Mouse (Mus musculus): ENCODE results near the gene Phlda3. TPM values are rescaled to one million over a fixed set of nuclear protein-coding genes. Genes with fewer than 3 reads are reported as not detected.
A peak's percentile ranks its signal among the peaks of the same experiment; 100 is the strongest.

The Phlda3 gene
- polyA plus RNA-seq (2016; fragmentation: Nextera tagmentation; extraction: Ambion mirVana): 19.3 and 21.7 TPM in 2 replicates

DNA sequence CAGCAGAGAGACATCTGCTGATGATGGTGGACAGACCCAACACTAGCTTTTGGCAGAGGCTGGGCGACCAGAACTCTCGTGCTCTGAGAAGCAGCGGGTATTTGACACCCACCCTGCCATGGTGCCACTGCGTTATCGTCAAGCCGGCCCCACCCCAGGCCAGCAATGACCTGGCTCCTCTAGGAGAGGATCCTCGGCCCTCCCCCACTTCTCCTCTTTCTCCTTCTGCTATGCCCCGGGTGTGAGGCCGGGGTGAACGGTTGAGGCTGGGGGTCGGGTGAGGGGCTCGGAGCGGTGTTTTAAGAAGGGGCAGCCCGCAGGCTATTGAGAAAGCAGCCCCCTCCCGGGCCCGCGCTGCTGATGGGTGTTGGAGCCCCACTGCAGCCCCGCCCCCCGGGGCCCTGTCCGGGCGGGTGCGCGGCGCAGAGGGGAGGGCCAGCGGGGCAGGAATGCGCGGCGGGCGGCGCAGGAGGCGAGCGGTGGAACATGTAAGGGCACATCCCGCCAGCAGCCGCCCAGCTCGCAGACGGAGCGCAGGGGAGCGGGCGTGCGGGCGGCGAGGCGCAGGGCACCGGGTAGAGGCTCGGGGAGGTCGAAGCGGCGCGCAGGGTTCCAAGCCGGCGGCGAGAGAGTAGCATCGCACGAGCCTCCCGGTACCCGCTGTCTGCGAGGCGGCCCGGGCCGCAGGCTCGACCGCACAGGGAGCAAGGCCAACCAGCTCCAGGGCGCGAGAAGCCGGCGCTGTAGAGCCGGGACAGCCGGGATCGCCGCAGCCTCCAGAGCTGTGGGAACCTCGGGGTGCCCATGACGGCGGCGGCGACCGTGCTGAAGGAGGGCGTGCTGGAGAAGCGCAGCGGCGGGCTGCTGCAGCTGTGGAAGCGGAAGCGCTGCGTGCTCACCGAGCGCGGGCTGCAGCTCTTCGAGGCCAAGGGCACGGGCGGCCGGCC is at the start of gene Phlda3:
Gene Phlda3, plus strand, starts transcription at position 475 of the 947 bp plus-strand sequence.
- Histone ChIP-seq H3K27ac (peak within 1 kb of the TSS; percentile 93), H3K4me1 (replicated peaks) (peaks cover 44% of the 10 kb centered on the region), H3K27me3 (ENCODE audit: insufficient read depth, poor library complexity, severe bottlenecking) (peaks cover 54% of the 10 kb centered on the region), H3K4me3 (peak within 1 kb of the TSS; percentile 71), H3K9me3 (no peaks in the 10 kb centered on the region), H3K36me3 (peaks cover 10% of the 10 kb centered on the region)
- WGBS: under 1% methylated on average over 90 of the region's 90 CpGs
- DNase-seq (ENCODE audit: low spot score): peak; percentile 73

DNA sequence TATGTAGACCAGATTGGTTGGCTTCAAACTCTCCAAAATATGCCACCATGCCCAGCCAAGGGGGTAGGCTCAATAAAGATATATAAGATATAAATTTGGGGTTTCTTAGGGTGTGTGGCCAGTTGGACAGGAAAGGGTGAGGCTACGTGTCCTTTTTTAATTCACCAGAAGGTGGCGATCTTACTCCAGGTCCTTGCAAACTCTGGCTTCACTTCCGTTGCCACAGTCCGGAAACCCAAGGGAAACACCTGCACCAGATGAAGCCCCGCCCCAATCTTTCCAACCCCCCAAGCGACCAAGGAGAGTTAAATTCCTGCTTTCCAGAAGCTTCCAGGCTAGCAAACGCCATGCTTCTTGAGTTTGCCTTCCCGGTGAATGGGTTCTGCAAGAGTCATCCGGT is 46.4 kb upstream of the Phlda3 start:
- Histone ChIP-seq H3K27me3 (ENCODE audit: insufficient read depth, poor library complexity, severe bottlenecking) (peaks cover 4% of the 10 kb centered on the region; the same call in 1 of the 2 replicates), H3K36me3 (no peaks in the 10 kb centered on the region), H3K4me3 (no peak overlapping the region), H3K9me3 (no peaks in the 10 kb centered on the region), H3K27ac (0 out of 2 replicates have a peak overlapping the region, but pooled peaks have one; percentile 29), H3K4me1 (replicated peaks) (peaks cover 7% of the 10 kb centered on the region; the same call in 1 of the 2 replicates)
- WGBS: 19% methylated on average over 9 of the region's 9 CpGs
- peak; percentile 69 for DNase-seq (ENCODE audit: low spot score)

DNA sequence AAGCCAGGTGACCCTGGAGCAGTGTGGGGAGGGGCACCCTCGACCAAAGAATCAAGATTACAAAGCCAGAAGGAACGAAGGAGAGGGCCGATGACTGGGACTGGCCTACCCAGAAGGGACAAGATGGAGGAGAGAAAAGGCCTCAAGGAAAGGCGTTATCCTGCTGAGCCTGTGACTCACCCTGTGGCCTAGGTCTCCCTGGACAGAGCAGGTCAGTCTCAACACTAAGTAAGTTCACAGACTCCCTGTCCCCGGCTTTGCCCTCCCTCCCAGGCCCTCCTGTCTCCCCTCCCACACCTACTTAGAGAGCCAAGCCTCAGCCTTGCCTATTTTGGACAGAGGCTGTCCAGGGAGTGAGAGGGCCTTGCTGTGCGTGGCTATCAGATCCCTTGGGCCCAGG is 45.9 kb upstream of the Phlda3 start, which contains the start of gene Csrp1:
Gene Csrp1, plus strand, starts transcription at position 79 of the 400 bp plus-strand sequence.
- DNase-seq (ENCODE audit: low spot score): no peak
- no peak within 1 kb of the TSS for H3K4me3 ChIP-seq
- no peaks in the 10 kb centered on the region for H3K36me3 ChIP-seq
- H3K4me1 ChIP-seq (replicated peaks): 0 out of 2 replicates have a peak, but pooled peaks cover 6% of the 10 kb centered on the region
- peak within 1 kb of the TSS; percentile 29; the same call in 1 of the 2 replicates for H3K27ac ChIP-seq
- WGBS: 69% methylated on average over 6 of the region's 6 CpGs
- peaks cover 4% of the 10 kb centered on the region; the same call in 1 of the 2 replicates for H3K27me3 ChIP-seq (ENCODE audit: insufficient read depth, poor library complexity, severe bottlenecking)
- H3K9me3 ChIP-seq: no peaks in the 10 kb centered on the region

DNA sequence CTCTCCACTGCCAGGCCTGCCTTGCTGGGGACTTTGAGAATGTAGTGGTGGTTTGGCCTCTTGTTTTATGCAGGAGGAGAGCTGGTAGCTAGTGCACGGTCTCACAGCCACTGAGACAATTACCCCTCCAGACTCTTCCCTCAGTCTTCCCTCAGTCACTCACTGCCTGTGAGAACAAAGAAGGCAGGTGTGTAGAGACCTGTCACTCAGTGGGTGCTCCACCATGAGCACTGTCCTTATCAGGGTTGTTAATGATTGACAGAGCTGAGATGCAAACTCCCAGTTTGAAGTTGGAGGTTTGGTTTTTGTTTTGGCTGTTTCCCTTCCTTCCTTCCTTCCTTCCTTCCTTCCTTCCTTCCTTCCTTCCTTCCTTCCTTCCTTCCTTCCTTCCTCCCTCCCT is 42.9 kb upstream of the Phlda3 start:
- WGBS: 50% methylated on average over 1 of the region's 1 CpGs
- no peaks in the 10 kb centered on the region for H3K9me3 ChIP-seq
- DNase-seq (ENCODE audit: low spot score): no peak

DNA sequence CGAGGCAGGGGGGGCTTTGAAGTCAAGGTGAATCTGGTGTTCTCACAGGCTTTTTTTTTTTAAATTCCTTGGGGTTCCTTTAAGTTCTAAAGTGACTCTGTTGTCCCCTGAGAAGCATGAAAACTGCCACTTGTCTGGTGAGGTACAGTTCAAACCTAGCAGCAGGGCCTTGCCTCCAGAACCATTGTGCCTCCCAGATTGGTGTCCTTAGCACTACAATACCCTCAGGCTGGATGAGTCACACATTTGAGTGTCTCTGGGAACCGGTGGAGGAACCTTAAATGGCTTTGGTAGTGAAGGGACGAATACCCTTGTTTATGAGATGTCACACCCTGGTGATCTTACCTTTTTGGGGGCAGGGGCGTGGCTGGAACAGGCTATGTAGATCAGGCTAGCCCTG is 41.8 kb upstream of the Phlda3 start:
- H3K36me3 ChIP-seq: no peaks in the 10 kb centered on the region
- 61% methylated on average over 4 of the region's 4 CpGs for WGBS
- no peaks in the 10 kb centered on the region for H3K9me3 ChIP-seq

More for the DNA sequence above, 42.9 kb upstream of the Phlda3 start:
- Histone ChIP-seq H3K4me3 (no peak overlapping the region), H3K4me1 (replicated peaks) (0 out of 2 replicates have a peak, but pooled peaks cover 6% of the 10 kb centered on the region), H3K27me3 (ENCODE audit: insufficient read depth, poor library complexity, severe bottlenecking) (peaks cover 10% of the 10 kb centered on the region; the same call in 1 of the 2 replicates), H3K36me3 (no peaks in the 10 kb centered on the region), H3K27ac (no peak overlapping the region)

DNA sequence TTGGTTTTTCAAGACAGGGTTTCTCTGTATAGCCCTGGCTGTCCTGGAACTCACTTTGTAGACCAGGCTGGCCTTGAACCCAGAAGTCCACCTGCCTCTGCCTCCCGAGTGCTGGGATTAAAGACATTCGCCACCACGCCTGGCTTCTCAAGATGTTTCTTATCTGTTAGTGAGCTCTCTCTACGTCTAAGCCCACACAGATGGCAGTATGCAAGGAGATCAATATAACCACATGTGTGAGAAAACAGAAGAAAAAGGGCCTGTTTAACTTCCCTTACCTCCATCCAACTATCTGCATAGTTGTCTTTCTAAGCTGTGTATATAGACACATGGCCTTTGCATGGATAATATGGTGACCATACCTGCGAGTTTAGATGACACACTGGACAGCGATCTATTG is 40.6 kb upstream of the Phlda3 start:
- 90% methylated on average over 6 of the region's 6 CpGs for WGBS
- H3K4me1 ChIP-seq (replicated peaks): peaks cover 22% of the 10 kb centered on the region
- peaks cover 13% of the 10 kb centered on the region for H3K27me3 ChIP-seq (ENCODE audit: insufficient read depth, poor library complexity, severe bottlenecking)
- H3K36me3 ChIP-seq: no peaks in the 10 kb centered on the region
- no peaks in the 10 kb centered on the region for H3K9me3 ChIP-seq
- H3K27ac ChIP-seq: no peak overlapping the region
- no peak for DNase-seq (ENCODE audit: low spot score)
- no peak overlapping the region for H3K4me3 ChIP-seq

More for the DNA sequence above, 41.8 kb upstream of the Phlda3 start:
- DNase-seq (ENCODE audit: low spot score): no peak
- peaks cover 10% of the 10 kb centered on the region; the same call in 1 of the 2 replicates for H3K27me3 ChIP-seq (ENCODE audit: insufficient read depth, poor library complexity, severe bottlenecking)
- H3K4me1 ChIP-seq (replicated peaks): peaks cover 17% of the 10 kb centered on the region
- no peak overlapping the region for H3K27ac ChIP-seq
- H3K4me3 ChIP-seq: no peak overlapping the region

DNA sequence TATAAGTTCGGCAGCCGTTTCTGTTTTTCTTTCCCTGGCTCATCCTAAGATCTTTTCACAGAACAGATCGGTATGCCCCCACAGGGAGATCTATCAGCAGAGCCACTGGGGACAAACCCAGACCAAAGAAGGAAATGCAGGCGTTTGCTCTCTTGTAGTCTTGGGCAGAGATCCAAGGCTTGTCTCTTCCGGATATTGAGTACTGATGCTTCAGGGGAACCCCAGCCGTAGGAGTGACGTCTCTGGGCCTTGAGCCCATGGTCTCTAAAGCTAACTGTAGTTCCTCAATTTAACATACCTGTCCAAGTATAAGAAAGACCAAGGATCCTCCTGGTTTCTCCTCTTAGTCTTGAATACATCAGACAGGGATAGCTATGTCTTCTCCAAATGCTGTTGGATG is 40.0 kb upstream of the Phlda3 start:
- no peak for DNase-seq (ENCODE audit: low spot score)
- 81% methylated on average over 7 of the region's 7 CpGs for WGBS
- Histone ChIP-seq H3K27me3 (ENCODE audit: insufficient read depth, poor library complexity, severe bottlenecking) (peaks cover 17% of the 10 kb centered on the region), H3K9me3 (no peaks in the 10 kb centered on the region), H3K27ac (no peak overlapping the region), H3K4me1 (replicated peaks) (peaks cover 26% of the 10 kb centered on the region), H3K4me3 (no peak overlapping the region), H3K36me3 (no peaks in the 10 kb centered on the region)

DNA sequence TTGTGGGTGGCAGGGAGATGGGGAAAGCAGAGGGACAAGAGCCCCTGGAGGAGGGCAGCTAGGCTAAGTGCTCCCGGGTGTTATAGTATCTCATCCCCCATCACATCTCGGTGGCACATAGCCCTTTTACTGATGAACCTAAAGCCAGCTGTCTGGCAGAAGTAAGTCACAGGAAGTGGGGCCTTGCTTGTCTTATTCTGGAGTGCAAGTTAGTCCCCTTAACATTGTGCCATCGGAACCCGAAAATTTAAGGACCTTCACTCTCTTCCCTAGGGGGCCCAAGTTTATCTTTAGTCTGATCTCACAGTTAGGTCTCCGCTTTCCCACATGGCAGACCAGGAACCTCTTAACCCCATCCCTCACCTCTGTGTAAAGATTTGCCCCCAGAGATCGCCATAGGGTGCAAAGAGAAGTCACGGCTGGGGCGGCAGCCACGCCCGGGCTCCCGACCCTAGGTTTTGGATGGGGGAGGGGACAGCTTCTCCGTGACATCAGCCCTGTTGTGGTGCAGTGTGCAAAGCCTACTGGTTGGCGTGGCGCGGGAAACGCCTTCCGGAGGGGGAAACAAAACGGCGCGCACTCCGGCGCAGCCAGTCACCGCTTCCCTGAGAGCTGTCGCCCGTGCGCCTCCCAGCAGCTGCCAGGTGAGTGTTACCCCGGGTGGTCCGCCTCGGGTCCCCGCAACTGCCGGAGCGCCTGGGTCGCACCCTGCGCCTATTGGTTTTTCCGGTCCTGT is 37.1 kb upstream of the Phlda3 start:
- H3K9me3 ChIP-seq: no peaks in the 10 kb centered on the region
- no peaks in the 10 kb centered on the region for H3K36me3 ChIP-seq
- peak; percentile 87 for DNase-seq (ENCODE audit: low spot score)
- peak overlapping the region; percentile 74 for H3K4me3 ChIP-seq
- H3K4me1 ChIP-seq (replicated peaks): peaks cover 55% of the 10 kb centered on the region
- 1% methylated on average over 35 of the region's 35 CpGs for WGBS
- H3K27ac ChIP-seq: peak overlapping the region; percentile 90
- H3K27me3 ChIP-seq (ENCODE audit: insufficient read depth, poor library complexity, severe bottlenecking): peaks cover 21% of the 10 kb centered on the region

DNA sequence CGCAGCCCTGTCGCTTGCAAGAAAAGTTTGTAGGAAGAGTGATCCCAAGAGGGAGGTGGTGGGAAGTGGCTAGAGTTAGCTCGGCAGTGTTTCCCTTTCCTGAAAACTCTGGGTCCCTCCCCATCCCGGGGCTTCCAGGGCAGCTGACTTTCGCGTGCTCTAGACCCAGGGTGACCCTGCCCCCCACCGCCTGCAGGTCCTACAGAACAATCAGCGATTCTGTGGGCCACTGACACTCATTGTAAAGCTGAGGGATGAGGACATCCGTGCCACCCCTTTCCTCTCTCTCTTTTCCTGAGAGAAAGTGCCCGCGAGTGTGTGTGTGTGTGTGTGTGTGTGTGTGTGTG is 36.6 kb upstream of the Phlda3 start:
- peak overlapping the region; percentile 90 for H3K27ac ChIP-seq
- H3K36me3 ChIP-seq: no peaks in the 10 kb centered on the region
- under 1% methylated on average over 11 of the region's 11 CpGs for WGBS
- H3K27me3 ChIP-seq (ENCODE audit: insufficient read depth, poor library complexity, severe bottlenecking): peaks cover 21% of the 10 kb centered on the region
- H3K4me3 ChIP-seq: peak overlapping the region; percentile 74
- H3K9me3 ChIP-seq: no peaks in the 10 kb centered on the region
- no peak for DNase-seq (ENCODE audit: low spot score)
- peaks cover 60% of the 10 kb centered on the region for H3K4me1 ChIP-seq (replicated peaks)

DNA sequence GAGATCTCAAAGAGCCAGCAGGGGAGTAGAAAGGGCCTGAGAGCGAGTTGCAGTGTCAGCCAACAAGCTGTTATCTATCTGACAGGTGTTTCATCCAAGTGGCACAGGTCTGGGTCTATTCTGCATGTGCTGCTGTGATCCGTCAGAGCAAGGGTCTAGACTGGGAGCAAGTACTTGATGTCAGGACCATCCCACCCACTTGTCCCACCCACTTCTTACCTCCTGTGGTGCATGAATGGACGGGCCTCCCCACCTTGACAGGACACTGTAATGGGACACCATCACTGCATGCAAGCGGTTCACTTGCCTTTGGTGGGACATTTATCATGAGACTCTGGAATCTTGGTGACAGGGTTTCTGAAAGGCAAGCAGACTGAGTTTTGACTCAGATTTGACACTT is 36.1 kb upstream of the Phlda3 start:
- Histone ChIP-seq H3K4me3 (peak overlapping the region; percentile 74), H3K27ac (peak overlapping the region; percentile 90; the same call in 1 of the 2 replicates), H3K27me3 (ENCODE audit: insufficient read depth, poor library complexity, severe bottlenecking) (peaks cover 21% of the 10 kb centered on the region), H3K36me3 (no peaks in the 10 kb centered on the region), H3K9me3 (no peaks in the 10 kb centered on the region), H3K4me1 (replicated peaks) (peaks cover 65% of the 10 kb centered on the region)
- DNase-seq (ENCODE audit: low spot score): no peak
- 17% methylated on average over 4 of the region's 4 CpGs for WGBS

DNA sequence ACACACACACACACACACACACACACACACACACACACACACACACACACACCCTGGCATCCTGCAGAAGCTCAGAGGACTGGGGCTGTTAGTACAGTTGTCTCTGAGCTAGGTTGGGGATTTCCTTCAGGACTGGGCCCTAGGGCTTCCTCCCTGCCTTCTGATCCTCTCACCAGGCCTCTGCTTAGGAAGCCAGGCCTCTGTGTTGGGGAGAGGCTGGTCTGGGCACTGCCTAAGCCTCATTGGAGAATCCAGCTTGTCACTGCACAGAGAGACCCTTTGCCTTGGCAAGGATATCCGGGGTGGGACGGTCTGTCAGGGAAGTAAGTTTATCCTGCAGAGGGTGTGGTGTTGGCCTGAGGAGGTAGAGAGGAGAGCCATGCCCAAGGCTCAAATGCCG is 35.6 kb upstream of the Phlda3 start:
- peak overlapping the region; percentile 74 for H3K4me3 ChIP-seq
- WGBS: 48% methylated on average over 3 of the region's 3 CpGs
- no peaks in the 10 kb centered on the region for H3K36me3 ChIP-seq
- no peaks in the 10 kb centered on the region for H3K9me3 ChIP-seq
- peaks cover 21% of the 10 kb centered on the region for H3K27me3 ChIP-seq (ENCODE audit: insufficient read depth, poor library complexity, severe bottlenecking)
- peak overlapping the region; percentile 90 for H3K27ac ChIP-seq
- peaks cover 70% of the 10 kb centered on the region for H3K4me1 ChIP-seq (replicated peaks)
- DNase-seq (ENCODE audit: low spot score): no peak

DNA sequence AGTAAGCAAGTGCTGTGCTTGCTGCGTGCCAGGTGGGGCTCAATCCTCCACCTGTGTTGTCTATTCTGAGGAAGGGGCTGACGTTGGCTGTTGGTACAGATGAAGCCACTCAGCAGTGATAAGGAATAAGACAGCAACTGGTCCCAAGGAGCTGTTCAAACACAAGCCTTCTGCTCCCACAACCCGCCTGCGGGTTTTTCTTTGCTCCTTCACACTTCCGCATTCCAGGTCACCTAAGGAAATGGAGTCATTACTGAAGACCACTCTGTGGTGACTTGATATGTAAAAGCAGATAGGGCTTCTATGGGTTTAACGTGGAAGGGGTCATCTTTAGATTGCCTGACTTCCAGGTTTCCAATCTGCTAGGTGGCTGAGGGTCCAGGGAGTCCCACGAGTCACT is 34.5 kb upstream of the Phlda3 start:
- peaks cover 78% of the 10 kb centered on the region for H3K4me1 ChIP-seq (replicated peaks)
- H3K4me3 ChIP-seq: no peak overlapping the region
- peak overlapping the region; percentile 76 for H3K27ac ChIP-seq
- no peaks in the 10 kb centered on the region for H3K9me3 ChIP-seq
- WGBS: 71% methylated on average over 7 of the region's 7 CpGs
- no peak for DNase-seq (ENCODE audit: low spot score)
- no peaks in the 10 kb centered on the region for H3K36me3 ChIP-seq
- H3K27me3 ChIP-seq (ENCODE audit: insufficient read depth, poor library complexity, severe bottlenecking): peaks cover 21% of the 10 kb centered on the region

Data from hindbrain, embryonic 10.5 days (tissue).